Mouse (Mus musculus): ENCODE measurements at regions not wholly inside any gene's neighbourhood (a gene's known extent, or its start where the extent isn't known, plus 50 kb on each side); places are given as distances from the start of the nearest gene placed in this dataset.

GRCm38 (mm10) chr7:111150540-111150939, 67.7 kb upstream of the Eif4g2 start:
- Histone ChIP-seq H3K36me3 (no peaks in the 10 kb centered on the region), H3K27ac (no peak overlapping the region), H3K27me3 (ENCODE audit: low read depth, poor library complexity, severe bottlenecking) (no peaks in the 10 kb centered on the region), H3K4me3 (no peak overlapping the region), H3K9me3 (replicated peaks) (no peaks in the 10 kb centered on the region), H3K4me1 (no peaks in the 10 kb centered on the region)
- no peak for DNase-seq (ENCODE audit: low spot score)
- WGBS = 92% methylated on average over 5 of the region's 5 CpGs

- WGBS = 92% methylated on average over 5 of the region's 5 CpGs
- no peaks in the 10 kb centered on the region for H3K27me3 ChIP-seq (ENCODE audit: low read depth, poor library complexity, severe bottlenecking)
- H3K4me3 ChIP-seq = no peak overlapping the region
- H3K9me3 ChIP-seq (replicated peaks) = no peaks in the 10 kb centered on the region
- H3K4me1 ChIP-seq = no peaks in the 10 kb centered on the region
- H3K36me3 ChIP-seq = no peaks in the 10 kb centered on the region
- DNase-seq (ENCODE audit: low spot score) = no peak
- H3K27ac ChIP-seq = no peak overlapping the region
Observed at GRCm38 (mm10) chr7:111150115-111150514, 67.3 kb upstream of the Eif4g2 start.

- H3K27ac ChIP-seq = no peak overlapping the region
- H3K9me3 ChIP-seq (replicated peaks) = no peaks in the 10 kb centered on the region
- DNase-seq (ENCODE audit: low spot score) = no peak
- H3K36me3 ChIP-seq = no peaks in the 10 kb centered on the region
- H3K4me1 ChIP-seq = no peaks in the 10 kb centered on the region
- no peaks in the 10 kb centered on the region for H3K27me3 ChIP-seq (ENCODE audit: low read depth, poor library complexity, severe bottlenecking)
- no peak overlapping the region for H3K4me3 ChIP-seq
- WGBS = 89% methylated on average over 6 of the region's 6 CpGs
Observed at GRCm38 (mm10) chr7:111147593-111147992, 64.8 kb upstream of the Eif4g2 start.

- no peaks in the 10 kb centered on the region for H3K9me3 ChIP-seq (replicated peaks)
- no peak overlapping the region for H3K4me3 ChIP-seq
- H3K4me1 ChIP-seq = no peaks in the 10 kb centered on the region
- no peak overlapping the region for H3K27ac ChIP-seq
- WGBS = 92% methylated on average over 4 of the region's 4 CpGs
- no peaks in the 10 kb centered on the region for H3K36me3 ChIP-seq
- DNase-seq (ENCODE audit: low spot score) = no peak
- H3K27me3 ChIP-seq (ENCODE audit: low read depth, poor library complexity, severe bottlenecking) = no peaks in the 10 kb centered on the region
Observed at GRCm38 (mm10) chr7:111146670-111147069, 63.8 kb upstream of the Eif4g2 start.

GRCm38 (mm10) chr7:111144216-111144615, 61.4 kb upstream of the Eif4g2 start:
- Histone ChIP-seq H3K9me3 (replicated peaks) (no peaks in the 10 kb centered on the region), H3K27ac (no peak overlapping the region), H3K36me3 (no peaks in the 10 kb centered on the region), H3K27me3 (ENCODE audit: low read depth, poor library complexity, severe bottlenecking) (no peaks in the 10 kb centered on the region), H3K4me1 (no peaks in the 10 kb centered on the region), H3K4me3 (no peak overlapping the region)
- DNase-seq (ENCODE audit: low spot score) = peak; percentile 4
- 83% methylated on average over 3 of the region's 3 CpGs for WGBS

- H3K4me3 ChIP-seq = no peak overlapping the region
- no peak overlapping the region for H3K27ac ChIP-seq
- no peaks in the 10 kb centered on the region for H3K36me3 ChIP-seq
- no peaks in the 10 kb centered on the region for H3K4me1 ChIP-seq
- WGBS = 90% methylated on average over 7 of the region's 7 CpGs
- H3K27me3 ChIP-seq (ENCODE audit: low read depth, poor library complexity, severe bottlenecking) = no peaks in the 10 kb centered on the region
- H3K9me3 ChIP-seq (replicated peaks) = no peaks in the 10 kb centered on the region
- DNase-seq (ENCODE audit: low spot score) = no peak
Observed at GRCm38 (mm10) chr7:111141285-111141965, 58.6 kb upstream of the Eif4g2 start.

GRCm38 (mm10) chr7:111138038-111138437, 55.2 kb upstream of the Eif4g2 start:
- no peak for DNase-seq (ENCODE audit: low spot score)
- WGBS = 94% methylated on average over 2 of the region's 2 CpGs
- Histone ChIP-seq H3K9me3 (replicated peaks) (no peaks in the 10 kb centered on the region), H3K27ac (no peak overlapping the region), H3K4me1 (no peaks in the 10 kb centered on the region), H3K36me3 (no peaks in the 10 kb centered on the region), H3K27me3 (ENCODE audit: low read depth, poor library complexity, severe bottlenecking) (no peaks in the 10 kb centered on the region), H3K4me3 (no peak overlapping the region)

GRCm38 (mm10) chr7:111136066-111136639, 53.3 kb upstream of the Eif4g2 start:
- DNase-seq (ENCODE audit: low spot score) = no peak
- H3K4me1 ChIP-seq = no peaks in the 10 kb centered on the region
- no peaks in the 10 kb centered on the region for H3K27me3 ChIP-seq (ENCODE audit: low read depth, poor library complexity, severe bottlenecking)
- H3K9me3 ChIP-seq (replicated peaks) = no peaks in the 10 kb centered on the region
- no peaks in the 10 kb centered on the region for H3K36me3 ChIP-seq
- WGBS = 82% methylated on average over 6 of the region's 6 CpGs
- no peak overlapping the region for H3K27ac ChIP-seq
- no peak overlapping the region for H3K4me3 ChIP-seq

GRCm38 (mm10) chr7:111134496-111134895, 51.7 kb upstream of the Eif4g2 start:
- no peak for DNase-seq (ENCODE audit: low spot score)
- Histone ChIP-seq H3K36me3 (no peaks in the 10 kb centered on the region), H3K27ac (no peak overlapping the region), H3K4me3 (no peak overlapping the region), H3K9me3 (replicated peaks) (no peaks in the 10 kb centered on the region), H3K27me3 (ENCODE audit: low read depth, poor library complexity, severe bottlenecking) (no peaks in the 10 kb centered on the region), H3K4me1 (no peaks in the 10 kb centered on the region)
- 87% methylated on average over 2 of the region's 2 CpGs for WGBS
